Mouse (Mus musculus): Measurements from ENCODE around the gene Ddost. TPM values are rescaled to one million over a fixed set of nuclear protein-coding genes. Genes with fewer than 3 reads are reported as not detected.
A peak's percentile ranks its signal among the peaks of the same experiment; 100 is the strongest.

The Ddost gene
- 100 to 1,000 TPM; 101 to 118 (median 104) TPM for polyA plus RNA-seq (2017; shearing (Covaris generic))

- ATAC-seq = peak; percentile 99
Measured at GRCm38 (mm10) chr4:138304340-138305104, at the start of gene Ddost. Gene Ddost, plus strand, starts transcription at chr4:138304730.

DNA sequence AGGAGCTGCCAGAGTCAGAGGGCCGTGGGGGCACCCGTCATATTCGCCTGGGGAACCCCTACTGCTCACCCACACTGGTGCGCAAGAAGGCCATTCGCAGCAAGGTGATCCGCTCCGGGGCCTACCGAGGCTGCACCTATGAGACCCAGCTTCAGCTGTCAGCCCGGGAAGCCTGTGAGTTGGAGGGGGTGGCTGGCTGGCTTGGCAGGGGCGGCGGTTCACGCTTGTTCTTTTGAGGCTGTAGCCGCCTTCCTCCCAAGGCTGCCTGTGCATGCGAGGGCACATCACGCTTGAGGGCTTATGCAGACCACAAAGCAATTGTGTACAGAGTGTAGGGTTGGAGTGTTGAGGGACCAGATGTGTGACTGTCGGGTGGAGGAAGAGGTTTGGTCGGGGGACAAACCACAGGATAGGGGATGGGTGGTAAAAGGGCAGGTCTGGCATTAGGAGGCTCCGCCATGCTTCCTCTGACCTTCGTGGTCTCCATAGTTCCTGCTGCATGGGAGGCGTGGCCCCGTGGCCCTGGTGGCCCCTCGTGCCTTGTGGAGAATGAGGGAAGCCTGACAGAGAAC is 47.3 kb upstream of the Ddost start:
- ATAC-seq = no peak

DNA sequence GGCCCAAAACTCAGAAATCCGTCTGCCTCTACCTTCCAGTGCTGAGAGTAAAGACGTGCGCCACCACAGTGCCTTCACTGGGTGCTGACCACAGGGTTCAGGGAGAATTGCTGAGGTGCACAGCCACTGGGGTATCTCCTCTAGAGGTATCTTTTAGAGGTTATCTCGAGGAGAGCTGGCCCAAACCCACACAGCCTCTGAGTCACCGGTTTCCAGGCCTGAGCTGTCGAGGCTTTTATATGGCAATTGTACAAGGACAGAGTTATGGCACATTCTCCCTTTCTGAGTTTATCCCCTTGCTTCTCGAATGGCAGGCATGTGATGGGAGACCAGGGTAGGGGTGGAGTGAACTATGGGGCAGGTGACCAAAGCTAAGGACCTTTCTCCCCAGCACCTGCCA is 45.9 kb upstream of the Ddost start:
- no peak for ATAC-seq

- ATAC-seq = no peak
Measured at GRCm38 (mm10) chr4:138259482-138259881, 45.0 kb upstream of the Ddost start.

DNA sequence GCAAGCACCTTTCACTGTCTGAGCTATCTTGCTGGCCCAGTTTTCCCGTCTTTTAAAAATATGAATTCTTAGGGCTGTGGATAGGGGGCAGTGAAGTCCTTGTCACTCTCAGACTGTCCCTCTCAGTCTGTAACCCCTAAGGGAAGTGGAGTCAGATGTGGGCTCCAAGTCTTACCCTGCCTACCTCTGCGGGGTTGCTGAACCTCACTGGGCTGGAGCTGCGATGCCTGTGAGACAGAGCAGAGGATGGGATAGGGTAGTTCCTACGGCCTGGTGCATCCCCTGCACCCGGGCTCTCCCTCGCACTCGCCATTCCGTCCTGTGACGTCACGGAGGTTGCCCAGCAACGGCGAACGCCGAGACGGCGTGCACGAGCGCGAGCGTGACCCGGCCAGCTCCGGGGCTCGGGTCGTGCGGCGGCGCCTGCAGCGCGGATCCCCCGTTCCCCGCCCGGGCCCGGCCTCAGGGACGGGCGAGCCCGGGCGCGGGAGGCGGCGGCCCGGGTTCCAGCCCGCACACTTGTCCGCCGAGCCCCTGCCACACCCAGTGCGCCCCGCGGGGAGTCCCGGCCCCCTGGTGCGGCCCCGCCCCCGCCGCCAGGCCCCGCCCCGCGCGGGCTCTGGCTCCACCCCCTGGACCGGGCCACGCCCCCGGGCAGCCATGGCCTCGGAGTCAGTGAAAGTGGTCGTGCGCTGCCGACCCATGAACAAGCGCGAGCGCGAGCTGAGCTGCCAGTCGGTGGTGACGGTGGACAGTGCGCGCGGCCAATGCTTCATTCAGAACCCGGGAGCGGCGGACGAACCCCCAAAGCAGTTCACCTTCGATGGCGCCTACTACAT is 42.5 kb upstream of the Ddost start:
- peak; percentile 78 for ATAC-seq

DNA sequence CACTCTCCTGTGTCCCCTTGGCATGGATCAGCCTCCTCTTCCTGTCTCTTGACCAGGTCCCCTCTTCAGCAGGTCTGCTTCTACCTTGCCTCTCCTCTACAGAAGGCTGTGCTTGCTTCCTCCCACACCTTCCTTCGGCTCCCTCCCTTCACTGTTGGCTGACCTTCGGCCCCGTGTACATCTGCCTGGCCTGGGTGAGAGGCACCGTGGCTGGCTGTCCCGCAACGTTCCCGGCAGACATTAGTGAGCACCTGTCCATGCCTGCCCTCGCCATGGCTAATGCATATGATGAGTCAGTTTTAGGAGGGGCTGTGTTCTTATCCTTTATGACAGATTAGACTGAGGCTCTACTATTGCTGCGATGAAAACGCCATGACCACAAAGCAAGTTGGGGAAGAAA is 36.7 kb upstream of the Ddost start:
- ATAC-seq = no peak

- no peak for ATAC-seq
Measured at GRCm38 (mm10) chr4:138272011-138272997, 32.2 kb upstream of the Ddost start.

DNA sequence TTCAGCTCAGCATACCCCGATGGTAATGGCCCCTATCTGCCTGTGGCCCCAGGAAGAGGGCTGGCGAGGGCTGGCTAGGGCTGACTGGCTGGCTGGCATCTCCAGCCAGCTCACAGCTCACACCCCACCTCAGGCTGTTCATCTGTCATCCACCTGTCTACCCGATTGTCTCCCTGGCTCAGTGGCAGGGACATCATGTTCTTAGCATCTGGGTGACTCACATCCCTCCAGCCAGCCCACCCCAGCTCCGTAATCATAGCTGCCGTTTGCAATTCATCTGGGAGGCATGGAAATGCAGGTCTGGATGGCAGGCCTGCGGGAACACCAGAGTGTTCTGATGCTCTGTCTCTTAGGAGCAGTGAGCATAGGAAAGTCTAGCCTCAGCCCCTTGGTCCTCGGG is 26.2 kb upstream of the Ddost start:
- no peak for ATAC-seq

- ATAC-seq = peak; percentile 91
Measured at GRCm38 (mm10) chr4:138282834-138283233, 21.7 kb upstream of the Ddost start.

- no peak for ATAC-seq
Measured at GRCm38 (mm10) chr4:138286411-138286810, 18.1 kb upstream of the Ddost start.

GRCm38 (mm10) chr4:138288691-138289090 is 15.8 kb upstream of the Ddost start:
- no peak for ATAC-seq

DNA sequence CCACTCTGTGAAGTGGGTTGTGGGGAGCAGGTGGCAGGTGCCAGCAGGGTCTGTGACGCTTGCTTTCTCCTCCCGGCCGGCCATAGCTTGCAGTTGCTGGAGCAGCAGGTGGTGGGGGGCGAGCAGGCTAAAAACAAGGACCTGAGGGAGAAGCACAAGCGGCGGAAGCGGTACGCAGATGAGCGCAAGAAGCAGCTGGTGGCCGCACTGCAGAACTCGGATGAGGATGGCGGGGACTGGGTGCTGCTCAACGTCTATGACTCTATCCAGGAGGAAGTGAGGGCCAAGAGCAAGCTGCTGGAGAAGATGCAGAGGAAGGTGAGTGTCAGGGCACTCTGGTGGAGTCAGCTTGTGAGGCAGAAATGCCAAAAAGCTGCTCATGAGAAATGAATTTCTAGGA is 12.5 kb upstream of the Ddost start:
- no peak for ATAC-seq

GRCm38 (mm10) chr4:138293261-138293948 is 11.1 kb upstream of the Ddost start:
- no peak for ATAC-seq

DNA sequence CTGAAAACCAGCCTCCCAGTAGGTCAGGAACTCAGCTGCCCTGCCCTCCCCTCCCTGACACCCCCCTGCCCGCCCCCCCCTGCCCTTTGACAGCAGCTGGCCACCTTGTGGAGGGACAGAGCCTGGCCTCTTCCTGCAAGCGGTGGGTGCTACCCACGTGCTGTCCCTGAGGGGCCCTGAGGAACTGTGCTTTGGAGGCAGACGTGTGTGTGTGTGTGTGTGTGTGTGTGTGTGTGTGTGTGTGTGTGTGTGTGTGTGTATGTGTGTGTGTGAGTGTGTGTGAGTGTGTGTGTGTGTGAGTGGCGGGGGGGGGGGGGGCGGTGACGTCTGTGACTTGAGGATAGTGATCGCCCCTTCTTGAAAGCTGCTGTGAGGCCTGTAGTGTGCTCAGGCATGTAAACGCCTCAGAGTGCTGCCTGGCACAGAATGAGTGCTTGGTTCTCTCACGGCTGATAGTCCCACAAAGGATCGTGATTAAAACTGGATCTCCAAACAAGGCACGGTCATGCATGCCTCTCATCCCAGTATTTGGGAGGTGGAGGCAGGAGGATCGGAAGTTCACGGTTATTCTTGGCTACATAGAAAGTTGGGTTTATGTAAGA is 10.5 kb upstream of the Ddost start:
- no peak for ATAC-seq

- ATAC-seq = no peak
Measured at GRCm38 (mm10) chr4:138301271-138301780, 3.2 kb upstream of the Ddost start.

- no peak for ATAC-seq
Measured at GRCm38 (mm10) chr4:138303011-138303410, 1.5 kb upstream of the Ddost start.

DNA sequence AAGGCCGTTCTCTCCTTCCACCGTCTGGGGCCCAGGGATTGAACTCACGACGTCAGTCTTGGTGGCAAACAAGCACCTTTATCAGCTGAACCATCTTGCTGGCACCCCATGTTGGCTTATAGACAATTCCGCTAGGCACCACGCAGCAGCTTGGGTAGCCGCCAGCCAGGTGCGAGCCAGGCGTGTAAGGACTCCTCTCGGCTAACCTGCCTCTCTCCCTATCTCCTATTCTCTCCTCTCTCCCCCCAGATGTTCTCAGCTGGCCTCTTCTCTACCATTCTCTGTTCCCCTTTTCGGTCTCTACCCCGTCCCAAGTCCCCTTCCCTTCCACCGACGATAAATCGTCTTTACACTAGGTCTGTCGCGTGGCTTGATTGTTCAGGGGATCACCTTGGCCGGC is 788 bp upstream of the Ddost start:
- ATAC-seq = no peak

DNA sequence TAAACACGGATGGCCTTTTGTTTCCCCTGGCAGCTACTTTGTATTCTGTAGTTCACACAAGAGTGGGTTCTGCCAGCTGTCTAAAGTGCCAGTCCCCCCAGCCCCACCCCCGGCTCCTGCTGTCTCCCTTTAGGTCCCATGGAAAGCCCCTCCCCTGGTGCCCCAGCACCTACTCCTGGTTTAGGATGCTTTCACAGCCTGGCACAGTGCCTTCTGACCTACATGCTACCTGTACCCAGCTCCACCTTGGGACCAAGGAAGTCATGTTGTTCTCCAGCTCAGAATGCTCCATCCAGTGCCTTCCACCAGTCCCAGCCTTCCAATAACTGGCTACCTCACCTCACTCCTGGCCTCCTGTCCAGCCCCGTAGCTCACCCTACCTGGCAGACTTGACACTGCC is 2.5 kb downstream of the Ddost start:
- ATAC-seq = no peak

GRCm38 (mm10) chr4:138307739-138308138 is 3.2 kb downstream of the Ddost start:
- no peak for ATAC-seq

DNA sequence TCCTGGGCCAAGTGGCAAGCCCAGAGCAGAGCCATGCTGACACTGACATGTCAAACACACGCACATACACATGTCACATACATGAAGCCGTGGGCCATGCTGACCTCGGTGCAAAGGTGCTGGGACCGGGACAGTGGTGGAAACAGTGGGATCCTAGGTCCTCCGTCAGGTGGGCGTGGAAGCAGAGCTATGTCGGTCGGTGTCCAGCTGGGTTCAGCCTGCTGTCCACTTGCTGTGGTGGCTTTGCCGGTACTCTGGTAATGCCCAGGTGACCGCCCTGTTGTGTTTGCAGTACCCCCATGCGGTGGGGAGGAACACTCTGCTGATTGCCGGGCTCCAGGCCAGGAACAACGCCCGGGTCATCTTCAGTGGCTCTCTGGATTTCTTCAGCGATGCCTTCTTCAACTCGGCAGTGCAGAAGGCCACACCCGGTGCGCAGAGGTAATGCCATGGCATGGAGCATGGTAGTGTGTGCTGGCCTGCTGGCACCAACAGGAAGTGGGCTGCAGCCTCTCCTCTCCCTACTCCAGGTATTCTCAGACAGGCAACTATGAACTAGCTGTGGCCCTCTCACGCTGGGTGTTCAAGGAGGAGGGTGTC is 5.9 kb downstream of the Ddost start:
- ATAC-seq = no peak

DNA sequence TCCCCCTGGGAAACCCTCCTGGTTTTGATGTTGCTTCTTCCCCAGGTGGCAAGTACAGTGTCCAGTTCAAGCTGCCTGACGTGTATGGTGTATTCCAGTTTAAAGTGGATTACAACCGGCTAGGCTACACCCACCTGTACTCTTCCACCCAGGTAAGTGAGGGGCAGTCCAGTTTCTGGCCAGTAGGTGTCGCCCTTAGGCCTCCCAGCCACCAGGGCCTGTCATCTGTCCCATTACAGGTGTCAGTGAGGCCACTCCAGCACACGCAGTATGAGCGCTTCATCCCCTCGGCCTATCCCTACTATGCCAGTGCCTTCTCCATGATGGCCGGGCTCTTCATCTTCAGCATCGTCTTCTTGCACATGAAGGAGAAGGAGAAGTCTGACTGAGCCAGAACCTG is 7.1 kb downstream of the Ddost start:
- no peak for ATAC-seq

Measured in inflammation-experienced regulatory T-cells, adult 6 months (primary cell).